Mouse (Mus musculus) forebrain, postnatal 0 days (tissue): ENCODE measurements around the gene Sars. TPM values are rescaled to one million over a fixed set of nuclear protein-coding genes. Genes with fewer than 3 reads are reported as not detected.
A peak's percentile ranks its signal among the peaks of the same experiment; 100 is the strongest.

ENCODE experiments used
- ATAC-seq: fragments of 200-750 bp; cut with Nextera tagmentation; 2 replicates; pipeline ENCODE4 v1.8.0; 2017; ENCODE audit warnings: mild to moderate bottlenecking, moderate library complexity
- DNase-seq: peaks from one replicate; pipeline ENCODE4 v3.0.0-alpha.2; 2015
- H3K27ac ChIP-seq: fragments of 300-500 bp; sonication (generic); 2 replicates; pipeline ENCODE4 v1.5.1; 2014; ENCODE audit warnings: low read depth, mild to moderate bottlenecking, antibody characterized with exemption, low read length, moderate library complexity, mixed read lengths
- H3K27me3 ChIP-seq: fragments of 300-500 bp; sonication (generic); 2 replicates; pipeline ENCODE4 v1.6.1; 2014; ENCODE audit warnings: mild to moderate bottlenecking, low read length, mixed read lengths; ENCODE audit not compliant: insufficient read depth
- H3K36me3 ChIP-seq: fragments of 300-500 bp; sonication (generic); 2 replicates; pipeline ENCODE4 v1.6.1; 2014; ENCODE audit warnings: mild to moderate bottlenecking, moderate library complexity; ENCODE audit not compliant: insufficient read depth
- H3K4me1 ChIP-seq: fragments of 300-500 bp; sonication (generic); 2 replicates; pipeline ENCODE4 v1.6.1; 2014; ENCODE audit warnings: antibody characterized with exemption; ENCODE audit not compliant: insufficient read depth
- H3K4me2 ChIP-seq: fragments of 300-500 bp; sonication (generic); 2 replicates; pipeline ENCODE4 v1.6.1; 2014; ENCODE audit warnings: low read depth, mild to moderate bottlenecking, moderate library complexity
- H3K4me3 ChIP-seq: fragments of 300-500 bp; sonication (generic); 2 replicates; pipeline ENCODE4 v1.5.1; 2014; ENCODE audit warnings: low read depth, low read length, mixed read lengths
- H3K9ac ChIP-seq: fragments of 300-500 bp; sonication (generic); 2 replicates; pipeline ENCODE4 v1.6.1; 2014; ENCODE audit warnings: mild to moderate bottlenecking
- H3K9me3 ChIP-seq: fragments of 300-500 bp; sonication (generic); 2 replicates; pipeline ENCODE4 v1.6.1; 2016; ENCODE audit warnings: low read length
- CTCF ChIP-seq: sonication (generic); IDR thresholded peaks from 2 replicates; pipeline ENCODE4 v1.5.1; 2016; ENCODE audit warnings: antibody characterized with exemption, control low read depth, low read depth
- WGBS: fragments of 180-500 bp; shearing (Covaris S2); extraction: QIAGEN DNeasy Blood & Tissue Kit; methylation state at CpG from one replicate; pipeline ENCODE4 v1.1.7; 2014; 5-methylcytosine and 5-hydroxymethylcytosine counted together
- polyA plus RNA-seq: library from polyadenylated mRNA; unstranded; fragments of >200 nt; fragmentation: Nextera tagmentation; extraction: Ambion mirVana; gene quantifications from 2 replicates; pipeline ENCODE4 v1.2.1, GENCODE M21; 2015
- total RNA-seq: library from RNA; depleted of rRNA; stranded (reverse); fragments of >200 nt; gene quantifications from 2 replicates; pipeline ENCODE4 v1.2.3, GENCODE M21; 2014; rRNA removed

The Sars gene
- total RNA-seq (196 and 202 TPM in 2 replicates), polyA plus RNA-seq (220 and 223 TPM in 2 replicates)

DNA sequence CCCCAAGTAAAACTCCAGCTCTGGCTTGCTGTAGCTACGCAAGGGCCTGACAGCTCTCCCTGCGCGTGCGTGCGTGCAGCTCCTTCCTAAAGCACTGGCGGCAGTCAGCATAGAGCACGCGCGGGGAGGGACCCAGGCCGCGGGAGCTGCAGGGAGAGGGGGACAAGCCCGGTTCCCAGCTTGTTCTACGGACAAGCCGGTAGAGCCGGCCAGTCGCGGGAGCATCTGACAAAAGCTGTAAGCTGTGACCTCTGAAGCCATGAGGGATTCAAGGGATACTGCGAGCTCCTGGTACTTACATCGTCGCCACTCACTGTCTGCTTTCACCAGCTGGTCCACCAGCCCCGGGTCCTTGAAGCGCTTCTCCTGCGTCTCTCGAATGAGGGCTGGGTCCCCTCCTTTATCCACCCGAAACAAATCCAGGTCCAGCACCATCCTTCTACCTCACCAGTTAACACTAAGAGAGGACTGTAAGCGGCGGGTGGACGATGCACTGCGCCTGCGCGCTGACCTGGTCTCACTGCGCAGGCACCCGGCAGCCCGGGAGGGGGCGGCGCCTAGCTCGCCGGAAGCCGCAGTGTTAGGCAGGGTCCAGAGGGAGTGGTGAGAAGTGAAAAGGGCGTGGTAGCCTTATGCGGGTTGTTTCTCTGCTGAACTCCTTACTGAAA is at the start of gene Sars:
Gene Sars (minus strand): TSS at position 512 of the 668 bp plus-strand sequence.
- H3K36me3 ChIP-seq, result peaks cover 3% of the 10 kb centered on the region; the same call in 1 of the 2 replicates
- H3K4me3 ChIP-seq, result peak within 1 kb of the TSS; percentile 73
- peak; percentile 48 for TF ChIP-seq CTCF
- WGBS, result 1% methylated on average over 41 of the region's 41 CpGs
- no peaks in the 10 kb centered on the region for H3K9me3 ChIP-seq
- peak within 1 kb of the TSS; percentile 92 for H3K9ac ChIP-seq
- H3K27me3 ChIP-seq, result no peaks in the 10 kb centered on the region
- DNase-seq (peak; percentile 92), ATAC-seq (peak; percentile 95)
- H3K27ac ChIP-seq, result peak within 1 kb of the TSS; percentile 94
- peak within 1 kb of the TSS; percentile 71 for H3K4me2 ChIP-seq
- H3K4me1 ChIP-seq, result peaks cover 15% of the 10 kb centered on the region

DNA sequence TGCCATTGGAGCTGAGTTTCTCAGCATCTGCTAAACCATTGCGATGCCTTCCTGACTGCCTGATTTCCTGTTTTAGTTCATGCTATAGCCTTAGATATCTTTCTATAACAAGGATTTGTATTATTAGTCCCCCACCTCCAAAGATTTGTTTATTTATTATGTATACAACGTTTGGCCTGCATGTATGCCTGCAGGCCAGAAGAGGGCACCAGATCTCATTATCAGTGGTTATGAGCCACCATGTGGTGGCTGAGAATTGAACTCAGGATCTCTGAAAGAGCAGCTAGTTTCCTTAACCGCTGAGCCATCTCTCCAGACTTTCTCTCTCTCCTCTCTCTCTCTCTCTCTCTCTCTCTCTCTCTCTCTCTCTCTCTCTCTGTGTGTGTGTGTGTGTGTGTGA is 45.0 kb upstream of the Sars start:
- ATAC-seq, result no peak
- H3K36me3 ChIP-seq, result no peaks in the 10 kb centered on the region
- no peaks in the 10 kb centered on the region for H3K4me1 ChIP-seq
- no peak overlapping the region for H3K4me3 ChIP-seq
- no peak overlapping the region for H3K4me2 ChIP-seq
- DNase-seq, result no peak
- H3K27ac ChIP-seq, result no peak overlapping the region
- peak; percentile 52 for TF ChIP-seq CTCF
- no peak overlapping the region for H3K9ac ChIP-seq
- H3K27me3 ChIP-seq, result no peaks in the 10 kb centered on the region
- WGBS, result 47% methylated on average over 3 of the region's 3 CpGs
- no peaks in the 10 kb centered on the region for H3K9me3 ChIP-seq

GRCm38 (mm10) chr3:108484749-108485148 is 39.7 kb upstream of the Sars start:
- no peak overlapping the region for H3K27ac ChIP-seq
- ATAC-seq (no peak), DNase-seq (no peak)
- no peaks in the 10 kb centered on the region for H3K4me1 ChIP-seq
- 89% methylated on average over 4 of the region's 4 CpGs for WGBS
- no peak overlapping the region for H3K4me3 ChIP-seq
- no peak overlapping the region for H3K4me2 ChIP-seq
- TF ChIP-seq CTCF, result no peak
- no peaks in the 10 kb centered on the region for H3K36me3 ChIP-seq
- H3K9ac ChIP-seq, result no peak overlapping the region
- H3K27me3 ChIP-seq, result no peaks in the 10 kb centered on the region
- no peaks in the 10 kb centered on the region for H3K9me3 ChIP-seq

- no peak for TF ChIP-seq CTCF
- H3K9me3 ChIP-seq, result no peaks in the 10 kb centered on the region
- H3K27me3 ChIP-seq, result no peaks in the 10 kb centered on the region
- 54% methylated on average over 4 of the region's 4 CpGs for WGBS
- no peak overlapping the region for H3K27ac ChIP-seq
- H3K4me1 ChIP-seq, result no peaks in the 10 kb centered on the region
- ATAC-seq (no peak), DNase-seq (no peak)
- no peaks in the 10 kb centered on the region for H3K36me3 ChIP-seq
- H3K9ac ChIP-seq, result no peak overlapping the region
- H3K4me2 ChIP-seq, result no peak overlapping the region
- H3K4me3 ChIP-seq, result no peak overlapping the region
These were observed 33.8 kb upstream of the Sars start for GRCm38 (mm10) chr3:108478800-108479199.

GRCm38 (mm10) chr3:108476761-108477619 is 32.0 kb upstream of the Sars start:
- WGBS, result 66% methylated on average over 14 of the region's 14 CpGs
- Histone ChIP-seq H3K9me3 (no peaks in the 10 kb centered on the region), H3K4me3 (no peak overlapping the region), H3K36me3 (no peaks in the 10 kb centered on the region), H3K27me3 (no peaks in the 10 kb centered on the region), H3K4me2 (no peak overlapping the region), H3K4me1 (no peaks in the 10 kb centered on the region), H3K9ac (no peak overlapping the region), H3K27ac (no peak overlapping the region)
- TF ChIP-seq CTCF, result no peak
- DNase-seq (no peak), ATAC-seq (no peak)

- Histone ChIP-seq H3K9me3 (no peaks in the 10 kb centered on the region), H3K27ac (no peak overlapping the region), H3K36me3 (no peaks in the 10 kb centered on the region), H3K4me1 (no peaks in the 10 kb centered on the region), H3K4me3 (no peak overlapping the region), H3K27me3 (no peaks in the 10 kb centered on the region), H3K9ac (no peak overlapping the region), H3K4me2 (no peak overlapping the region)
- ATAC-seq (no peak), DNase-seq (no peak)
- no peak for TF ChIP-seq CTCF
- 77% methylated on average over 5 of the region's 5 CpGs for WGBS
These were observed 30.5 kb upstream of the Sars start for GRCm38 (mm10) chr3:108475496-108475895.

DNA sequence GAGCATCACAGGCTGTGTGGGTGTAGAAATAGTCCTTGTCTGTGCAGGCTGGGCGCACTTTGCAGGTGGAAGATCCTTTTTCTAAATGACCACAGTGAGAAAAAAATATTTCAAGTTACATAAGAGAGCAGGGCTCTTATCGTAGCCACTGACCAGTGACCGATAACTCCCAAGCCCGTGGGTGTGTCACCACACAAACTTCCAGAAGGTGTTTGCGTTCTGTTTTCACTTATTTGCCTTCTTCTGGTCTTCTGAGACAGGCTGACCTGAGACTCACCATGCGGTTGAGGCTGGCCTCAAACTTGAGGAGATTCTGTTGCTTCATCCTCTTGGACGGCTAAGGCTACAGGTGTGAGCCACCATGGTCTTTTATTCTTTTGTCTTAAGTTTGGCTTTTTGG is 30.0 kb upstream of the Sars start:
- H3K4me3 ChIP-seq, result no peak overlapping the region
- H3K4me2 ChIP-seq, result no peak overlapping the region
- H3K9me3 ChIP-seq, result no peaks in the 10 kb centered on the region
- H3K27me3 ChIP-seq, result no peaks in the 10 kb centered on the region
- no peak overlapping the region for H3K9ac ChIP-seq
- no peak overlapping the region for H3K27ac ChIP-seq
- DNase-seq (no peak), ATAC-seq (no peak)
- whole genome bisulfite sequencing, result 95% methylated on average over 7 of the region's 7 CpGs
- TF ChIP-seq CTCF, result no peak
- no peaks in the 10 kb centered on the region for H3K4me1 ChIP-seq
- no peaks in the 10 kb centered on the region for H3K36me3 ChIP-seq
